Mouse (Mus musculus) ovary, postnatal 36 days (tissue): Measurements from ENCODE around the gene Pnliprp1.

Experiments used
- DNase-seq: peaks from one replicate; pipeline ENCODE4 v3.0.0; 2022; ENCODE audit warnings: low spot score, mixed read lengths

The Pnliprp1 gene

DNA sequence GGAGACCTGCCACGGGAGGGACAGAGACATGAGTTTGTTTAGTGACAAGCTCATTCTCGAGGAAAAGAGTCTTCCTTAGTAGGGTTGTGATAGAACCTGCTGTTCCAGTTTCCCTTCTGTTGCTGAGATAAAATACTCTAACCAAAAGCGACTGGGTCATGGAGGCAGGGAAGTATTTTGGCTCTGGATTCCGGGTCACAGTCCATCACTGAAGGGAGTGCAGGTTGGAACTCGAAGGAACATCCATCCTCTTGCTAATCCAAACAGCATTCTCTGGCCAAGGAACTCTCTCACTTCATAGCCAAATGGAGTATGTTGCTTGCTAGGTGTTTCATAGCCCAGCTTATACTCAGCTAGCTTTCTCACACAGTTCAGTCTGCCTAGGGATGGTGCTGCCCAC is 47.8 kb downstream of the Pnliprp1 start:
- DNase-seq: no peak

DNA sequence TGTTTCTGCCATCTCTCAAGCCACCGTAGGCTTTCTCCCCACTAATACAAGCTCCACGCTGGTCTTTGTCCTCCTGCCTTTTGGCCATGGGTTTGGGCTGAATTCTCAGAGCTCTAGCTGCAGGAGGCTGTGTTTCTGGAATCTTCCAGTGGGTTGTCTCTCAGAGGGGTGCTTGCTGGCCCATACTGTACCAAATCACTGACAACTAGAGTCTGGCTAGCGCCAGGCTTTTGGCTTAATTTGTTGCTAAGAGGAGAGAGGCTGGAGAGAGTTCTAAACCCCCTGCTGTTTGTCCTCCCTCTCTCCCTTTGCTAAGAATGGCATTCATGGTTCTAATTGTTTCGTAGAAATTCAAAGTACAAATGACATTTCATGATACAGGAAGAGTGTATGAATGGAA is 52.9 kb downstream of the Pnliprp1 start:
- no peak for DNase-seq

DNA sequence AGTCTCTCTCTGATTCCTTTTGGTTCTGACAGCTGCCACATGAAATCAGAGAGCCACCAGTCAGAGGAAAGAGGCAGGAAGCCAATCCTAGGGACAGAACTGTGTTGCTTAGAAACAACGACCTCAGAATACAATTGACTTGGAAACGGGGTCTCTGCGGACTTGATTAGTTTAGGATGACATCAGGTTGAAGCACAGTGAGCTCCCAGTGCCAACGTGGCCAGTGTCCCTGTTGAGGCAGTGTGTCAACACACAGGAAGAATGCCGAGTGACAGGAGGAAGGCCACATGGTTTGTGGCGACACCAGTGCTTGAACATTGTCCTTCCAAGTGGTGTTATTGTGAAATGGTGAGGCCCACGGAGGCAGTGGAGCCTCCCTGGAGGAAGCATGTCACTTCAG is 55.3 kb downstream of the Pnliprp1 start:
- DNase-seq: no peak

DNA sequence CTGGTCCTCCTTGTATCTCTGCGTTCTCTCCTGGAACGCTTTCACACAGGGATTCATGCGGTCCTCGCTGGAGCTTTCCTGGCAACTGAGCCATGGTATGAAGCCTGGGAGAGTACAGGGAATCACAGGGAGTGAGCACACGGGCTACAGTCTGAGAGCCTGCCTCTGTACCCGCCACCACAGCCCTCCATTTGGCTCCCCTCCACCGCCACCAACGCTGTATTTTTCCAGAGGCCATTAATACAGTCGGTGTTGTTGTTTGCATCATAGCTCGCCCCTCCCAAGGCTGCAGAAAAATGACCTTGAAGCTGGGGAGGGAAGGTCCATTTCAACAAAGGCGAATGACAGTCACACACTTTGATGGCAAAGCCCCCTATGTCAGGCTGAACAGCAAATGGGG is 60.5 kb downstream of the Pnliprp1 start:
- DNase-seq: no peak
